Comparison of ENCODE assay signal across 10 mouse cellular contexts in genomic region chr12:108834337-108834736, GRCm38 (mm10). TPM values are rescaled to one million over a fixed set of nuclear protein-coding genes. Genes with fewer than 3 reads are reported as not detected.
DNase-seq lines count a peak whose midpoint lies in the region; ATAC-seq and TF ChIP-seq lines count a peak whose summit lies in the region.
"Had no signal": no experiment of that assay in that cellular context is flagged by ENCODE, and none has a peak within 500 bp of the region (broad histone marks: within the 10 kb centered on the region; RNA-seq: fewer than 3 reads in every experiment).

No protein-coding gene starts in this region.

- no peaks in the 10 kb centered on the region for H3K9me3 ChIP-seq in lung, postnatal 0 days (ENCODE audit: low read length)
- no peaks in the 10 kb centered on the region for H3K9me3 ChIP-seq in limb, embryonic 12.5 days
- no peaks in the 10 kb centered on the region for H3K9me3 ChIP-seq in stomach, embryonic 14.5 days (ENCODE audit: control insufficient read depth, low read depth, low read length)

- peak overlapping the region; percentile 53; the same call in 1 of the 2 replicates for H3K9ac ChIP-seq in lung, postnatal 0 days (replicated peaks; ENCODE audit: low read depth)
- no peak overlapping the region for H3K9ac ChIP-seq in limb, embryonic 12.5 days (replicated peaks)
- H3K9ac ChIP-seq in stomach, embryonic 14.5 days (replicated peaks; ENCODE audit: low read depth, low read length) = no peak overlapping the region

- WGBS in lung, postnatal 0 days = 73% methylated on average over 3 of the region's 3 CpGs
- 82% methylated on average over 3 of the region's 3 CpGs for WGBS in lung, adult 2 months
- WGBS in limb, embryonic 12.5 days = 85% methylated on average over 3 of the region's 3 CpGs
- 66% methylated on average over 3 of the region's 3 CpGs for WGBS in stomach, embryonic 14.5 days

- H3K36me3 ChIP-seq in lung, postnatal 0 days (ENCODE audit: insufficient read depth, low read length) = no peaks in the 10 kb centered on the region
- peaks cover 12% of the 10 kb centered on the region for H3K36me3 ChIP-seq in limb, embryonic 12.5 days
- no peaks in the 10 kb centered on the region for H3K36me3 ChIP-seq in stomach, embryonic 14.5 days (ENCODE audit: control insufficient read depth, insufficient read depth, low read length)

- no peak for TF ChIP-seq POLR2A in lung, adult 2 months (IDR thresholded peaks at IDR 0.05; ENCODE audit: borderline replicate concordance, extremely low read depth, low read depth, low read length)

- ATAC-seq in lung, postnatal 0 days = no peak
- no peak for ATAC-seq in limb, embryonic 12.5 days (ENCODE audit: insufficient number of reproducible peaks, insufficient read depth, low FRiP score, low TSS enrichment, low read depth)
- no peak for ATAC-seq in stomach, embryonic 14.5 days (ENCODE audit: insufficient number of reproducible peaks, insufficient read depth, low FRiP score, low read depth)

- no peak for TF ChIP-seq EP300 in lung, postnatal 0 days (IDR thresholded peaks at IDR 0.05)

- intact Hi-C loops in gastrocnemius, adult 2 months (cut with DNase I) = loop anchor here (2.0 kb wide), 1 partner anchor 40 kb away; no protein-coding TSS in a partner anchor

- peak overlapping the region; percentile 90 for H3K27ac ChIP-seq in gastrocnemius, adult 2 months
- H3K27ac ChIP-seq in lung, postnatal 0 days (ENCODE audit: low read length) = no peak overlapping the region
- no peak overlapping the region for H3K27ac ChIP-seq in limb, embryonic 12.5 days
- no peak overlapping the region for H3K27ac ChIP-seq in stomach, embryonic 14.5 days (ENCODE audit: low read length)

- peak overlapping the region; percentile 93 for H3K4me2 ChIP-seq in lung, postnatal 0 days (replicated peaks; ENCODE audit: low read depth, low read length)
- peak overlapping the region; percentile 95 for H3K4me2 ChIP-seq in limb, embryonic 12.5 days
- peak overlapping the region; percentile 96; the same call in 1 of the 2 replicates for H3K4me2 ChIP-seq in stomach, embryonic 14.5 days (replicated peaks; ENCODE audit: low read depth, low read length)

- H3K4me3 ChIP-seq in gastrocnemius, adult 2 months = peak overlapping the region; percentile 92
- peak overlapping the region; percentile 50 for H3K4me3 ChIP-seq in lung, postnatal 0 days (ENCODE audit: low read depth, low read length)
- H3K4me3 ChIP-seq in lung, adult 2 months (replicated peaks; ENCODE audit: extremely low read depth, low read depth, low read length) = no peak overlapping the region
- peak overlapping the region; percentile 67; the same call in 1 of the 2 replicates for H3K4me3 ChIP-seq in limb, embryonic 12.5 days (replicated peaks)
- H3K4me3 ChIP-seq in stomach, embryonic 14.5 days (ENCODE audit: low read depth, low read length) = no peak overlapping the region

- TF ChIP-seq CTCF in gastrocnemius, adult 2 months (IDR thresholded peaks at IDR 0.05) = no peak
- no peak for TF ChIP-seq CTCF in lung, postnatal 0 days (IDR thresholded peaks at IDR 0.05)
- TF ChIP-seq CTCF in lung, adult 2 months (IDR thresholded peaks at IDR 0.05; ENCODE audit: insufficient read depth, low read length) = no peak

- peaks cover 50% of the 10 kb centered on the region for H3K4me1 ChIP-seq in lung, postnatal 0 days (ENCODE audit: insufficient read depth, low read depth, low read length)
- peaks cover 16% of the 10 kb centered on the region for H3K4me1 ChIP-seq in lung, adult 2 months (ENCODE audit: control insufficient read depth, insufficient read depth, low read length)
- peaks cover 39% of the 10 kb centered on the region for H3K4me1 ChIP-seq in limb, embryonic 12.5 days (replicated peaks)
- H3K4me1 ChIP-seq in stomach, embryonic 14.5 days (ENCODE audit: control insufficient read depth, insufficient read depth, low read length) = peaks cover 33% of the 10 kb centered on the region

- DNase-seq in gastrocnemius, adult 2 months = peak; percentile 31
- DNase-seq in gastrocnemius, postnatal 25 days = no peak
- no peak for DNase-seq in lung, postnatal 0 days (ENCODE audit: low spot score)
- DNase-seq in lung, adult 2 months = no peak
- no peak for DNase-seq in adrenal gland, postnatal 14 days
- no peak for DNase-seq in layer of hippocampus, adult 9-10 months (ENCODE audit: low spot score)
- DNase-seq: thymus, postnatal 25 days had no signal

- H3K27me3 ChIP-seq in lung, postnatal 0 days (replicated peaks; ENCODE audit: insufficient read depth, low read length) = no peaks in the 10 kb centered on the region
- no peaks in the 10 kb centered on the region for H3K27me3 ChIP-seq in limb, embryonic 12.5 days
- H3K27me3 ChIP-seq in stomach, embryonic 14.5 days (ENCODE audit: control insufficient read depth, insufficient read depth, low read length) = no peaks in the 10 kb centered on the region

RNA-seq across cellular contexts. Expression of gene Slc25a29, which starts 1.3 kb away (rescaled TPM):
- total RNA-seq in gastrocnemius, adult 2 months (2021) = 10 to 100 TPM; 11.9 to 12.1 TPM
- 1 to 10 TPM; 6.4 to 9.2 TPM for total RNA-seq in gastrocnemius, postnatal 25 days (2021)
- 14.9 and 19.7 TPM in 2 replicates for polyA plus RNA-seq in lung, postnatal 0 days (2015; fragmentation: Nextera tagmentation; extraction: Ambion mirVana)
- polyA plus RNA-seq in lung, adult 2 months (2012; rRNA removed) = 15.1 and 19.0 TPM in 2 replicates
- polyA plus RNA-seq in limb, embryonic 12.5 days (2016; fragmentation: Nextera tagmentation; extraction: Ambion mirVana) = 11.5 and 15.2 TPM in 2 replicates
- polyA plus RNA-seq in stomach, embryonic 14.5 days (2014; fragmentation: Nextera tagmentation; extraction: Ambion mirVana) = 8.4 and 9.3 TPM in 2 replicates
- total RNA-seq in adrenal gland, postnatal 14 days (2021) = 13.5 and 16.2 TPM in 2 replicates
- total RNA-seq: megakaryocyte-erythroid progenitor cell, adult 5-6 weeks had no signal

RNA-seq across cellular contexts. Expression of gene Slc25a47, which starts 1.5 kb away (rescaled TPM):
- total RNA-seq in gastrocnemius, adult 2 months (2021) = 1 to 10 TPM; 7.7 to 8.8 TPM
- total RNA-seq in gastrocnemius, postnatal 25 days (2021) = 1 to 10 TPM; 5.8 to 6.3 TPM
- 8.5 TPM in 2 replicates for polyA plus RNA-seq in lung, postnatal 0 days (2015; fragmentation: Nextera tagmentation; extraction: Ambion mirVana)
- polyA plus RNA-seq in lung, adult 2 months (2012; rRNA removed) = 13.7 and 14.7 TPM in 2 replicates
- polyA plus RNA-seq in limb, embryonic 12.5 days (2016; fragmentation: Nextera tagmentation; extraction: Ambion mirVana) = 15.5 and 18.0 TPM in 2 replicates
- 11.0 and 11.5 TPM in 2 replicates for polyA plus RNA-seq in stomach, embryonic 14.5 days (2014; fragmentation: Nextera tagmentation; extraction: Ambion mirVana)
- total RNA-seq in adrenal gland, postnatal 14 days (2021) = 16.3 and 33.9 TPM in 2 replicates

RNA-seq across cellular contexts. Expression of gene Yy1, which starts 41.6 kb away (rescaled TPM):
- 10 to 100 TPM; 33.4 to 35.6 TPM for total RNA-seq in gastrocnemius, adult 2 months (2021)
- total RNA-seq in gastrocnemius, postnatal 25 days (2021) = 10 to 100 TPM; 23.9 to 25.4 TPM
- polyA plus RNA-seq in lung, postnatal 0 days (2015; fragmentation: Nextera tagmentation; extraction: Ambion mirVana) = 13.7 and 16.2 TPM in 2 replicates
- 19.3 and 22.0 TPM in 2 replicates for polyA plus RNA-seq in lung, adult 2 months (2012; rRNA removed)
- polyA plus RNA-seq in limb, embryonic 12.5 days (2016; fragmentation: Nextera tagmentation; extraction: Ambion mirVana) = 23.8 and 24.0 TPM in 2 replicates
- polyA plus RNA-seq in stomach, embryonic 14.5 days (2014; fragmentation: Nextera tagmentation; extraction: Ambion mirVana) = 20.9 and 22.4 TPM in 2 replicates
- 74.2 and 77.6 TPM in 2 replicates for total RNA-seq in adrenal gland, postnatal 14 days (2021)

RNA-seq across cellular contexts. Expression of gene Wdr25, which starts 59.1 kb away (rescaled TPM):
- 1 to 10 TPM; 2.5 to 5.3 TPM for total RNA-seq in gastrocnemius, adult 2 months (2021)
- 1 to 10 TPM; 3.1 to 4.8 TPM for total RNA-seq in gastrocnemius, postnatal 25 days (2021)
- 4.8 and 7.3 TPM in 2 replicates for polyA plus RNA-seq in lung, postnatal 0 days (2015; fragmentation: Nextera tagmentation; extraction: Ambion mirVana)
- polyA plus RNA-seq in lung, adult 2 months (2012; rRNA removed) = 15.7 and 18.3 TPM in 2 replicates
- polyA plus RNA-seq in limb, embryonic 12.5 days (2016; fragmentation: Nextera tagmentation; extraction: Ambion mirVana) = 8.8 and 11.1 TPM in 2 replicates
- polyA plus RNA-seq in stomach, embryonic 14.5 days (2014; fragmentation: Nextera tagmentation; extraction: Ambion mirVana) = 6.8 and 6.9 TPM in 2 replicates
- total RNA-seq in adrenal gland, postnatal 14 days (2021) = 4.9 and 6.7 TPM in 2 replicates

RNA-seq across cellular contexts. Expression of gene Wars, which starts 59.6 kb away (rescaled TPM):
- total RNA-seq in gastrocnemius, adult 2 months (2021) = 10 to 100 TPM; 28.4 to 29.1 TPM
- 10 to 100 TPM; 23.4 to 27.2 TPM for total RNA-seq in gastrocnemius, postnatal 25 days (2021)
- polyA plus RNA-seq in lung, postnatal 0 days (2015; fragmentation: Nextera tagmentation; extraction: Ambion mirVana) = 84.0 and 84.3 TPM in 2 replicates
- polyA plus RNA-seq in lung, adult 2 months (2012; rRNA removed) = 119 and 127 TPM in 2 replicates
- polyA plus RNA-seq in limb, embryonic 12.5 days (2016; fragmentation: Nextera tagmentation; extraction: Ambion mirVana) = 97.0 and 98.2 TPM in 2 replicates
- 94.2 and 100 TPM in 2 replicates for polyA plus RNA-seq in stomach, embryonic 14.5 days (2014; fragmentation: Nextera tagmentation; extraction: Ambion mirVana)
- 50.3 and 56.5 TPM in 2 replicates for total RNA-seq in adrenal gland, postnatal 14 days (2021)

Comparison
In these comparisons a context has a peak if more than half of its experiments do, and no peak if none do; other contexts are left out.
1. H3K4me3 ChIP-seq: peak in gastrocnemius, adult 2 months (single experiment), lung, postnatal 0 days (single experiment) and limb, embryonic 12.5 days (single experiment); none in lung, adult 2 months (single experiment) and stomach, embryonic 14.5 days (single experiment).
2. Peak in every context shown above with its lines, with median percentiles within 50 percentile points of each other: H3K4me2 ChIP-seq.